Mouse (Mus musculus) heart, embryonic 11.5 days (tissue): Measurements from ENCODE around the gene Scyl2. TPM values are rescaled to one million over a fixed set of nuclear protein-coding genes. Genes with fewer than 3 reads are reported as not detected.
A peak's percentile ranks its signal among the peaks of the same experiment; 100 is the strongest.
"Not testable (repeated sequence)": the region's sequence is repeated elsewhere in the genome, so short reads cannot be mapped to it uniquely, and the experiment has no call there.

ENCODE experiments used
- ATAC-seq: fragments of 200-750 bp; cut with Nextera tagmentation; replicated peaks from 2 replicates; pipeline ENCODE4 v1.8.0; 2017; ENCODE audit warnings: moderate library complexity; ENCODE audit not compliant: insufficient number of reproducible peaks, low FRiP score, low TSS enrichment
- H3K27ac ChIP-seq: fragments of 300-500 bp; sonication (generic); 2 replicates; pipeline ENCODE4 v1.5.1; 2014; ENCODE audit warnings: mild to moderate bottlenecking, low read depth, low read length
- H3K27me3 ChIP-seq: fragments of 300-500 bp; sonication (generic); 2 replicates; pipeline ENCODE4 v1.6.1; 2014; ENCODE audit warnings: mild to moderate bottlenecking, low read length, mixed read lengths; ENCODE audit not compliant: control insufficient read depth, insufficient read depth
- H3K36me3 ChIP-seq: fragments of 300-500 bp; sonication (generic); 2 replicates; pipeline ENCODE4 v1.6.1; 2014; ENCODE audit warnings: mild to moderate bottlenecking, low read length, moderate library complexity, mixed read lengths; ENCODE audit not compliant: control insufficient read depth, insufficient read depth
- H3K4me1 ChIP-seq: fragments of 300-500 bp; sonication (generic); 2 replicates; pipeline ENCODE4 v1.6.1; 2014; ENCODE audit warnings: low read length; ENCODE audit not compliant: control insufficient read depth, insufficient read depth
- H3K4me2 ChIP-seq: fragments of 300-500 bp; sonication (generic); 2 replicates; pipeline ENCODE4 v1.6.1; 2014; ENCODE audit warnings: mild to moderate bottlenecking, moderate library complexity
- H3K4me3 ChIP-seq: fragments of 300-500 bp; sonication (generic); 2 replicates; pipeline ENCODE4 v1.5.1; 2014; ENCODE audit warnings: low read depth, low read length
- H3K9ac ChIP-seq: fragments of 300-500 bp; sonication (generic); 2 replicates; pipeline ENCODE4 v1.6.1; 2014; ENCODE audit warnings: mild to moderate bottlenecking, low read depth, low read length, moderate library complexity
- H3K9me3 ChIP-seq: fragments of 300-500 bp; sonication (generic); replicated peaks from 2 replicates; pipeline ENCODE4 v1.6.1; 2016; ENCODE audit warnings: low read length; ENCODE audit not compliant: control insufficient read depth
- WGBS: fragments of 180-500 bp; shearing (Covaris S2); extraction: QIAGEN DNeasy Blood & Tissue Kit; methylation state at CpG from one replicate; pipeline ENCODE4 v1.1.7; 2014; ENCODE audit not compliant: insufficient replicate concordance; 5-methylcytosine and 5-hydroxymethylcytosine counted together
- polyA plus RNA-seq: library from polyadenylated mRNA; unstranded; fragments of >200 nt; fragmentation: Nextera tagmentation; extraction: Ambion mirVana; gene quantifications from 2 replicates; pipeline ENCODE4 v1.2.1, GENCODE M21; 2014

The Scyl2 gene
- polyA plus RNA-seq, 1 experiment from 2014 or later: 9.1 TPM

- peak overlapping the region; percentile 96 for H3K4me3 ChIP-seq
- H3K27me3 ChIP-seq: no peaks in the 10 kb centered on the region
- 1% methylated on average over 50 of the region's 51 CpGs for WGBS
- H3K4me2 ChIP-seq: peak overlapping the region; percentile 91
- peak overlapping the region; percentile 32 for H3K27ac ChIP-seq
- H3K9me3 ChIP-seq: no peaks in the 10 kb centered on the region
- ATAC-seq: peak; percentile 62
- peaks cover 5% of the 10 kb centered on the region for H3K4me1 ChIP-seq
- H3K36me3 ChIP-seq: no peaks in the 10 kb centered on the region
- H3K9ac ChIP-seq: peak overlapping the region; percentile 91
Observed at GRCm38 (mm10) chr10:89685391-89686138, 520 bp downstream of the Scyl2 start.

GRCm38 (mm10) chr10:89682961-89683360, 3.1 kb downstream of the Scyl2 start:
- Histone ChIP-seq H3K27me3 (no peaks in the 10 kb centered on the region), H3K9ac (no peak overlapping the region), H3K36me3 (no peaks in the 10 kb centered on the region), H3K9me3 (no peaks in the 10 kb centered on the region), H3K4me1 (peaks cover 5% of the 10 kb centered on the region), H3K4me2 (no peak overlapping the region), H3K4me3 (no peak overlapping the region), H3K27ac (no peak overlapping the region)
- ATAC-seq: no peak
- WGBS: 77% methylated on average over 10 of the region's 10 CpGs

- H3K9me3 ChIP-seq: no peaks in the 10 kb centered on the region
- H3K27ac ChIP-seq: no peak overlapping the region
- no peak overlapping the region for H3K4me2 ChIP-seq
- no peak for ATAC-seq
- 44% methylated on average over 1 of the region's 1 CpGs for WGBS
- no peaks in the 10 kb centered on the region for H3K36me3 ChIP-seq
- H3K9ac ChIP-seq: no peak overlapping the region
- no peak overlapping the region for H3K4me3 ChIP-seq
- no peaks in the 10 kb centered on the region for H3K27me3 ChIP-seq
- H3K4me1 ChIP-seq: peaks cover 5% of the 10 kb centered on the region
Observed at GRCm38 (mm10) chr10:89682157-89682556, 3.9 kb downstream of the Scyl2 start.

GRCm38 (mm10) chr10:89681706-89682105, 4.4 kb downstream of the Scyl2 start:
- Histone ChIP-seq H3K27ac (no peak overlapping the region), H3K27me3 (no peaks in the 10 kb centered on the region), H3K9ac (no peak overlapping the region), H3K4me1 (peaks cover 5% of the 10 kb centered on the region), H3K9me3 (no peaks in the 10 kb centered on the region), H3K4me3 (no peak overlapping the region), H3K4me2 (no peak overlapping the region), H3K36me3 (no peaks in the 10 kb centered on the region)
- no peak for ATAC-seq
- WGBS: 91% methylated on average over 4 of the region's 4 CpGs

- Histone ChIP-seq H3K27me3 (no peaks in the 10 kb centered on the region), H3K4me2 (no peak overlapping the region), H3K36me3 (no peaks in the 10 kb centered on the region), H3K9me3 (no peaks in the 10 kb centered on the region), H3K4me1 (peaks cover 5% of the 10 kb centered on the region), H3K4me3 (no peak overlapping the region), H3K9ac (no peak overlapping the region), H3K27ac (no peak overlapping the region)
- ATAC-seq: no peak
- 81% methylated on average over 3 of the region's 3 CpGs for WGBS
Observed at GRCm38 (mm10) chr10:89680517-89680916, 5.6 kb downstream of the Scyl2 start.

- H3K9me3 ChIP-seq: no peaks in the 10 kb centered on the region
- 86% methylated on average over 1 of the region's 1 CpGs for WGBS
- no peaks in the 10 kb centered on the region for H3K27me3 ChIP-seq
- no peak for ATAC-seq
- H3K4me2 ChIP-seq: no peak overlapping the region
- H3K4me1 ChIP-seq: no peaks in the 10 kb centered on the region; the same call in 1 of the 2 replicates
- H3K9ac ChIP-seq: no peak overlapping the region
- H3K4me3 ChIP-seq: no peak overlapping the region
- no peak overlapping the region for H3K27ac ChIP-seq
- no peaks in the 10 kb centered on the region for H3K36me3 ChIP-seq
Observed at GRCm38 (mm10) chr10:89679448-89679847, 6.6 kb downstream of the Scyl2 start.

- no peaks in the 10 kb centered on the region; the same call in 1 of the 2 replicates for H3K4me1 ChIP-seq
- H3K27me3 ChIP-seq: no peaks in the 10 kb centered on the region
- H3K4me2 ChIP-seq: no peak overlapping the region
- H3K27ac ChIP-seq: no peak overlapping the region
- no peak overlapping the region for H3K4me3 ChIP-seq
- H3K36me3 ChIP-seq: no peaks in the 10 kb centered on the region
- no peaks in the 10 kb centered on the region for H3K9me3 ChIP-seq
- 90% methylated on average over 4 of the region's 4 CpGs for WGBS
- ATAC-seq: no peak
- H3K9ac ChIP-seq: no peak overlapping the region
Observed at GRCm38 (mm10) chr10:89678054-89678453, 8.0 kb downstream of the Scyl2 start.

GRCm38 (mm10) chr10:89676609-89677008, 9.5 kb downstream of the Scyl2 start:
- Histone ChIP-seq H3K4me3 (no peak overlapping the region), H3K27ac (no peak overlapping the region), H3K9me3 (no peaks in the 10 kb centered on the region), H3K27me3 (no peaks in the 10 kb centered on the region), H3K4me1 (no peaks in the 10 kb centered on the region), H3K4me2 (no peak overlapping the region), H3K36me3 (no peaks in the 10 kb centered on the region), H3K9ac (no peak overlapping the region)
- 80% methylated on average over 4 of the region's 4 CpGs for WGBS
- ATAC-seq: no peak

- not testable (repeated sequence) for H3K4me1 ChIP-seq, H3K4me3 ChIP-seq, H3K36me3 ChIP-seq, H3K4me2 ChIP-seq, ATAC-seq, H3K27ac ChIP-seq, H3K9ac ChIP-seq, H3K27me3 ChIP-seq, H3K9me3 ChIP-seq
- 91% methylated on average over 5 of the region's 5 CpGs for WGBS
Observed at GRCm38 (mm10) chr10:89670371-89670770, 15.7 kb downstream of the Scyl2 start.
